Mouse (Mus musculus) urinary bladder, postnatal 14 days (tissue): ENCODE measurements around the gene Olfr476.
"Not testable (repeated sequence)": the region's sequence is repeated elsewhere in the genome, so short reads cannot be mapped to it uniquely, and the experiment has no call there.

Source experiments
- DNase-seq: peaks from one replicate; pipeline ENCODE4 v3.0.0; 2021; ENCODE audit warnings: low spot score

Gene Olfr476

DNA sequence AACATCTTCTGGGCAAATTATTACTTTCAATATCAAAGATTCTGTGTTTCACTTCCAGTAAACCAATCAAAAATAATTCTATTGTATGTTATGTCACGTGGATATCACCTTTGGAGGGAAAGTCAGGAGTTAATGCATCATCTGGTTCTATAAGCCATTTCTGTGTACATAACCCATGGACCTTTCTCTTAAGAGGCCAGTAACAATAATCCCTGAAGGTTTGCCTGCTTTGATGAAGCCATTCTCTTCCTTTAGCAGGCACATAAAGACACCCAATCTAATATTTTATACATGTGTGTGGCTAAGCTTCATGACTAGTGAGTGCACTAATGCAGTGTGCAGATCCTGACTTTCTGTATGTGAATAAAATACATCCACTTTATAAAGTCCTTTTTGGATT lies at the start of gene Olfr476:
Olfr476 (plus strand) TSS at position 301 of the 400 bp plus-strand sequence.
- DNase-seq, result no peak

DNA sequence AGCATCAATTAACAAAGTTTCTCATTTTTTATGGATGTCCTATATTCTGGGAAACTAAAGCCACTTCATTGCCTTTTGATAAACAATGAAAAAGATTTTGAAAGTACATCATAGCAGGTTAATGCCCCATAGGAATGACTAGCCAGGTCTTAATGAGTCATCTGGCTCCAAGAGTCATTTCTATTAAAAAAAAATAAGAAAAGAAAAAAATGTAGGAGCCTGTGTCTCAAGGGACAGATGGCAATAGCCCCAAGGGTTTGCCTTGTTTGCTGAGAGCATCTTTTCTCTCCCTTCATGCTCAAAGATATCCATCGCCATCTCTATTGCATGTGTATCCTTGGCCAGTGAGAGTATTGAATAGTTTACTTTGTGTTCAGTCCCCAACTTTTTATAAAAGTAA lies 34.5 kb upstream of the Olfr476 start, which contains the start of gene Olfr473:
Olfr473 (plus strand) TSS at position 301 of the 400 bp plus-strand sequence.
- no peak for DNase-seq

DNA sequence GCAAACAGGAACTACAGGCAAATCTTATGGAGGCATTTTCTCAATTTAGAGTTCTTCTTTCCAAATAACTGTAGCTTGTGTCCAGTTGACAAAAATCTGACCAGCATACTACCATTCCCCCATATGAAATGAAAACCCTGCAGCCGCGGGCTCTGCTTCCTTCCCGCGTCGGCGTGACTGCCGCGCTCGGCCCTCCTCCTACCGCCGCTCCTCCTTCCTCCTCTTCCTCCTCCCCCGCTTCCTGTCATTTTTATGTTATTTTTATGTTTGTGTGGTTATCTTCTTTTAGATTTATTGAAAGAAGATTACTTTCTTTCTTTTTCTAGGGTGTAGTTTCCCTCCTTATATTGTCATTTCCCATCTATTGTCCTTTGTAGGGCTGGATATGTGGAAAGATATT lies 12.1 kb upstream of the Olfr476 start:
- not testable (repeated sequence) for DNase-seq

DNA sequence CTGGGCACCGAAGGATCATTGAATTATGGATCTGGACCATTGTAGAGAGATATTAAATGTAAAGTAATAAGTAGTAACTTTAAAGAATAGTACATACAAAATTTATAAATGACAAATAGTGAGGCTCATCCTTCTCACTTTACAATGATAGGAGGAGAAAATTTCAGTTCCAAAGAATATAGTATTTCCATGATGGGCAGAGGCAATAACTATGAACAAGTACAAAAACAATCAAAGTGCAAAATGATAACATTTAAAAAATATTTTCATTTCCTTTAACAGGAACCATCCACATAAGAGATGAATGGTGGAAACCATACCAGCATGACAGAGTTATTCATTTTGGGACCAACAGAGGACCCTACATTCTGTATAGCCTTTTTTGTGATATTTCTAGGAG lies 10.3 kb upstream of the Olfr476 start, which contains the start of gene Olfr474:
Olfr474 (plus strand) TSS at position 301 of the 400 bp plus-strand sequence.
- no peak for DNase-seq

DNA sequence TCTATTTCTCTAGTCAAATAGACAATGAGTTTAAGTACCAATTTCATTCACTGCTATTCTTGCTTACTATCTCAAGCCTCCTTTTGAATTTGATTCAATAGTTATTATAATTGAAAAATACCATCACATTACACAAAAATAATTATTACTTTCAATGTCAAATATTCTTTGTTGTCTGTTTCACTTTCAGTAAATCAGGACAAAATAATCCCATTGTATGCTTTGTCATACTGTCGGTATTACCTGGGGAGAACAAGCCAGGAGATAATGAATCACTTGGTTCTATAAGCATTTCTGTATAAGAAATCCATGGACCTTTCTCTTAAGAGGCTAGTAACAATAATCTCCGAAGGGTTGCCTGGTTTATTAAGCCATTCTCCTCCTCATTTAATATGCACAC lies 21.8 kb downstream of the Olfr476 start, which contains the start of gene Olfr477:
Olfr477 (plus strand) TSS at position 301 of the 400 bp plus-strand sequence.
- DNase-seq, result no peak

DNA sequence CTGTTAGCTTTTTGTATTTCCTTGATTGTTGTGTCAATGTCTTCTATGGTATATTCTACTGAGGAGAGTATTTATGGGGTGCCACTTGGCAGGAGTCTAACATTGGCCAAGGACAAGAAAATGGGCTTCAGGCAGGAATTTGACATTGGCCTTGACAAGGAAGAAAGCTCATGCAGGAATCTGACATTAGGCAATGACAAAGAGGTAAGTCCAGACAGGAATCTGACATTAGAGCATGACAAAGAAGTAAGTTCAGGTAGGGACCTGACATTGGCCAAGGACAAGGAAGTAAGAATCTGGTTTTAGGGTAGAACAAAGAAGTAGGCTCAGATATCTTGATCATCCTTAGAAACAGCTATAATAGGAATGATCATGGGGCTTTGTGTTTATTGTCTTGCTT lies 49.7 kb downstream of the Olfr476 start:
- DNase-seq, result not testable (repeated sequence)
